Mouse (Mus musculus): ENCODE data around the gene Snd1. TPM values are rescaled to one million over a fixed set of nuclear protein-coding genes. Genes with fewer than 3 reads are reported as not detected.

Snd1 gene
- polyA plus RNA-seq, 1 experiment from 2014 or later = 70.5 TPM

DNA sequence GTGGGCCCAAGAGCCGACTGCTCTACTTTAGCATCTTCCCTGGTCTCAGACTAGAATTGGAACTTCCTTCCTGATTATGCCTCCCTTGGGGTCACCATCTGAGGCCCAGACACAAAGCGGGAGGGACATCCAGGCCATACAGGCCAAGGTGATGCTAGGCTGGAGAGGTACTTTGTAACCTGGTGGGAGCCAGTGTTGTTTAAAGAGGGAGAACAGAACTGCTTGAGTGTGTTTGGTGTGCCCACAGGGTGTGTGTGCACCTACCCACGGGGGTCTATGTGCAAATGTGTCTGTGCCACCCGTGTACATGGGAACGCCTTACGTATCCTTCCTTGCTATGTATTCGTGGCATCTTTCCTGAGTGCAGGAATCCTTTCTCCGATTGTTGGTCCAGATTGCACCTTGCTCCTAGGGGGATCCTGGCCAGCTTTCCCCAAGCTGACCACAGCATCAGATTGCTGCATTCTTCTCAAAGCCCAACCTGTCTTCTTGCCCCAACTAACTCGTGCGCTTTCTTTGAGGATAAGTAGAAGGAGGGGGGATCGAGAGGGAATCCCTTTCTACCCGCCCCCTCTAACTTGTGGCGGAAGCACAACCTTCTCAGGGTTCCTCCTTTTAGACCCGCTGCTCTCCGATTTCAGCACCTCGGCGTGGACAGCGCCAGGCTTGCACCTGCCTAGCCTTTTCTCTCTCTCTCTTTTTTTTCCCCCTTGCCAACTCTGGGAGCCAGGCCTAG is 507.2 kb downstream of the Snd1 start:
- no peak for ATAC-seq (replicated peaks; ENCODE audit: insufficient number of reproducible peaks, insufficient read depth, low FRiP score, low read depth)
- peak overlapping the region; percentile 92 for H3K4me2 ChIP-seq
- H3K4me1 ChIP-seq (replicated peaks) = peaks cover 18% of the 10 kb centered on the region
- WGBS = 11% methylated on average over 18 of the region's 18 CpGs
- H3K27me3 ChIP-seq = peaks cover 56% of the 10 kb centered on the region
- H3K27ac ChIP-seq = no peak overlapping the region
- no peak overlapping the region; the same call in 1 of the 2 replicates for H3K4me3 ChIP-seq
- no peak overlapping the region for H3K9ac ChIP-seq
- no peaks in the 10 kb centered on the region for H3K9me3 ChIP-seq (replicated peaks)
- no peaks in the 10 kb centered on the region for H3K36me3 ChIP-seq

DNA sequence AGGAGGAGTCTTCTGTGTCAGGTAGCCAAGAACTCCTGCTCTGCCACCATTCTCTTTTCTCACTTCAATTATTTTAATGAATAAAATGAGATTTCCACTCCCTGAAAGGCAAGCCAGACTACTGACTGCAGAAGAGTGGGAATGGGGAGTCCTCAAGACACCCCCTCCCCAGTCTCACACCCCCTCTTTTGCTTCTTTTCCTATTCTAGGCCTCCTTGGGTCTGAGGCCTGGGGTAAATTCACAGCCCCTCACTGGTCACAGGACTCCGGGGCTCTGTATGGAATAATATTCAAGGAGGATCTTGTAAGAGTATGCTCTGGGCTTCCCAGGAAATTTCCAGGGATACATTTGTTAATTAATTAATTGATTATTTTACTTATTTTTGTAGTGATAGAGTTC is 507.9 kb downstream of the Snd1 start:
- peaks cover 56% of the 10 kb centered on the region for H3K27me3 ChIP-seq

More for the DNA sequence above, 507.9 kb downstream of the Snd1 start:
- H3K4me2 ChIP-seq = no peak overlapping the region
- H3K36me3 ChIP-seq = no peaks in the 10 kb centered on the region
- no peaks in the 10 kb centered on the region for H3K9me3 ChIP-seq (replicated peaks)
- H3K27ac ChIP-seq = no peak overlapping the region
- no peak overlapping the region for H3K9ac ChIP-seq
- 69% methylated on average over 1 of the region's 1 CpGs for WGBS
- ATAC-seq (replicated peaks; ENCODE audit: insufficient number of reproducible peaks, insufficient read depth, low FRiP score, low read depth) = no peak
- no peak overlapping the region for H3K4me3 ChIP-seq
- H3K4me1 ChIP-seq (replicated peaks) = peaks cover 18% of the 10 kb centered on the region

Other genes starting within 250 kb of the Snd1 start
- gene Zfp800, start 77.1 kb upstream of the Snd1 start, polyA plus RNA-seq (2015; fragmentation: Nextera tagmentation; extraction: Ambion mirVana) = 12.7 and 13.3 TPM in 2 replicates
- 231 and 273 TPM in 2 replicates for gene Arf5, start 51.6 kb upstream of the Snd1 start, polyA plus RNA-seq (2015; fragmentation: Nextera tagmentation; extraction: Ambion mirVana)
- not detected in 2 replicates for gene Fscn3, start 47.4 kb upstream of the Snd1 start, polyA plus RNA-seq (2015; fragmentation: Nextera tagmentation; extraction: Ambion mirVana)
- gene Gcc1, start 46.7 kb upstream of the Snd1 start, polyA plus RNA-seq (2015; fragmentation: Nextera tagmentation; extraction: Ambion mirVana) = 5.9 and 9.1 TPM in 2 replicates
- not detected in 2 replicates for gene Pax4, start 25.8 kb upstream of the Snd1 start, polyA plus RNA-seq (2015; fragmentation: Nextera tagmentation; extraction: Ambion mirVana)